Mouse (Mus musculus) C2C12 (cell line): ENCODE measurements around the gene Ldb1.

Experiments used
- CEBPB ChIP-seq: IDR thresholded peaks from one replicate; pipeline ENCODE4 v1.6.1; 2011; ENCODE audit warnings: low read depth, mild to moderate bottlenecking, control low read depth, moderate library complexity
- CTCF ChIP-seq: IDR thresholded peaks from one replicate; pipeline ENCODE4 v1.5.1; 2011; ENCODE audit not compliant: control insufficient read depth, insufficient read depth, insufficient read length
- MAX ChIP-seq: IDR thresholded peaks from one replicate; pipeline ENCODE4 v1.6.1; 2011; ENCODE audit warnings: mild to moderate bottlenecking, control low read depth
- MYOD1 ChIP-seq: IDR thresholded peaks from one replicate; pipeline ENCODE4 v1.6.1; 2011; ENCODE audit warnings: low read depth; ENCODE audit not compliant: control insufficient read depth, insufficient read length
- MYOG ChIP-seq: IDR thresholded peaks from one replicate; pipeline ENCODE4 v1.6.1; 2011; ENCODE audit not compliant: control insufficient read depth, insufficient read length; ENCODE audit errors: extremely low read depth
- USF1 ChIP-seq: IDR thresholded peaks from one replicate; pipeline ENCODE4 v1.6.1; 2011; ENCODE audit warnings: low read depth, mild to moderate bottlenecking, control low read depth, moderate library complexity

GRCm38 (mm10) chr19:46042476-46043011 lies 2.5 kb downstream of the Ldb1 start:
- TF ChIP-seq CTCF (no peak), MYOG (no peak), MAX (no peak), MYOD1 (no peak), CEBPB (no peak), USF1 (no peak)
